Mouse (Mus musculus): ENCODE data around the gene Ccdc38.

- TF ChIP-seq CTCF (IDR thresholded peaks at IDR 0.05; ENCODE audit: borderline replicate concordance, insufficient read depth, low read depth, low read length) (no peak), POLR2A (IDR thresholded peaks at IDR 0.05; ENCODE audit: borderline replicate concordance, insufficient read depth, low read length) (no peak)
Observed at GRCm38 (mm10) chr10:93606326-93606725, 65.9 kb downstream of the Ccdc38 start.
